ENCODE assay signal across 8 mouse cellular contexts in genomic region chr16:45742615-45743476, GRCm38 (mm10). TPM values are rescaled to one million over a fixed set of nuclear protein-coding genes. Genes with fewer than 3 reads are reported as not detected.
DNase-seq lines count a peak whose midpoint lies in the region; ATAC-seq lines count a peak whose summit lies in the region.

TSS of gene Abhd10 (minus strand) at chr16:45742955.

- H3K9me3 ChIP-seq in forebrain, embryonic 10.5 days = no peaks in the 10 kb centered on the region
- no peaks in the 10 kb centered on the region for H3K9me3 ChIP-seq in heart, embryonic 15.5 days (replicated peaks)
- no peaks in the 10 kb centered on the region for H3K9me3 ChIP-seq in liver, embryonic 15.5 days (replicated peaks)
- H3K9me3 ChIP-seq in neural tube, embryonic 12.5 days = no peaks in the 10 kb centered on the region

- peak; percentile 92 to 96 for DNase-seq in CD8-positive naive resting alpha-beta T cell, adult 2 months (ENCODE audit: low read depth in 2 of 2, low spot score in 2 of 2)
- peak; percentile 73 for DNase-seq in c-Kit-positive CD71-negative TER-119-negative erythroid progenitor cells, embryonic 14.5 days (ENCODE audit: low read depth)
- DNase-seq in forebrain, embryonic 10.5 days (ENCODE audit: extremely low spot score, low spot score) = peak; percentile 96
- peak; percentile 96 to 99 for DNase-seq in kidney, postnatal 36 days
- DNase-seq in telencephalon, adult 2 months (ENCODE audit: low read depth, low spot score) = peak; percentile 84

- H3K36me3 ChIP-seq in forebrain, embryonic 10.5 days (replicated peaks) = peaks cover 21% of the 10 kb centered on the region
- H3K36me3 ChIP-seq in heart, embryonic 15.5 days = peaks cover 12% of the 10 kb centered on the region
- H3K36me3 ChIP-seq in liver, embryonic 15.5 days (replicated peaks) = peaks cover 3% of the 10 kb centered on the region; the same call in 1 of the 2 replicates
- H3K36me3 ChIP-seq in neural tube, embryonic 12.5 days = no peaks in the 10 kb centered on the region

- H3K27me3 ChIP-seq in forebrain, embryonic 10.5 days (ENCODE audit: poor library complexity, severe bottlenecking) = no peaks in the 10 kb centered on the region
- no peaks in the 10 kb centered on the region for H3K27me3 ChIP-seq in heart, embryonic 15.5 days
- no peaks in the 10 kb centered on the region for H3K27me3 ChIP-seq in liver, embryonic 15.5 days
- H3K27me3 ChIP-seq in neural tube, embryonic 12.5 days (replicated peaks) = no peaks in the 10 kb centered on the region

- H3K4me1 ChIP-seq in forebrain, embryonic 10.5 days = peaks cover 26% of the 10 kb centered on the region
- H3K4me1 ChIP-seq in heart, embryonic 15.5 days (replicated peaks) = peaks cover 6% of the 10 kb centered on the region
- H3K4me1 ChIP-seq in liver, embryonic 15.5 days (replicated peaks) = peaks cover 22% of the 10 kb centered on the region
- H3K4me1 ChIP-seq in neural tube, embryonic 12.5 days = peaks cover 8% of the 10 kb centered on the region

- H3K4me2 ChIP-seq in heart, embryonic 15.5 days = peak within 1 kb of the TSS; percentile 70
- peak within 1 kb of the TSS; percentile 77 for H3K4me2 ChIP-seq in liver, embryonic 15.5 days
- H3K4me2 ChIP-seq in neural tube, embryonic 12.5 days (replicated peaks) = peak within 1 kb of the TSS; percentile 62

- H3K4me3 ChIP-seq in forebrain, embryonic 10.5 days = peak within 1 kb of the TSS; percentile 60
- H3K4me3 ChIP-seq in heart, embryonic 15.5 days = peak within 1 kb of the TSS; percentile 95
- peak within 1 kb of the TSS; percentile 91 for H3K4me3 ChIP-seq in liver, embryonic 15.5 days (replicated peaks)
- H3K4me3 ChIP-seq in neural tube, embryonic 12.5 days = peak within 1 kb of the TSS; percentile 77

- peak within 1 kb of the TSS; percentile 92 for H3K27ac ChIP-seq in forebrain, embryonic 10.5 days
- H3K27ac ChIP-seq in heart, embryonic 15.5 days = peak within 1 kb of the TSS; percentile 97
- H3K27ac ChIP-seq in liver, embryonic 15.5 days (replicated peaks) = peak within 1 kb of the TSS; percentile 83
- peak within 1 kb of the TSS; percentile 85 for H3K27ac ChIP-seq in neural tube, embryonic 12.5 days

- ATAC-seq in heart, embryonic 15.5 days (replicated peaks; ENCODE audit: insufficient number of reproducible peaks, insufficient read depth, low FRiP score, low read depth) = peak; percentile 99
- ATAC-seq in liver, embryonic 15.5 days (ENCODE audit: insufficient read depth) = peak; percentile 100
- ATAC-seq in neural tube, embryonic 12.5 days (ENCODE audit: low FRiP score, low read depth) = peak; percentile 97

- peak within 1 kb of the TSS; percentile 97 for H3K9ac ChIP-seq in heart, embryonic 15.5 days
- peak within 1 kb of the TSS; percentile 90 for H3K9ac ChIP-seq in liver, embryonic 15.5 days
- H3K9ac ChIP-seq in neural tube, embryonic 12.5 days = peak within 1 kb of the TSS; percentile 84

- WGBS in forebrain, embryonic 10.5 days = 1% methylated on average over 51 of the region's 51 CpGs
- WGBS in heart, embryonic 15.5 days = under 1% methylated on average over 51 of the region's 51 CpGs
- under 1% methylated on average over 51 of the region's 51 CpGs for WGBS in liver, embryonic 15.5 days (ENCODE audit: insufficient replicate concordance)
- 2% methylated on average over 51 of the region's 51 CpGs for WGBS in neural tube, embryonic 12.5 days

RNA-seq across cellular contexts. Expression of gene Abhd10, which starts in this region (rescaled TPM):
- 41.2 and 41.4 TPM in 2 replicates for polyA plus RNA-seq in forebrain, embryonic 10.5 days (2016; fragmentation: Nextera tagmentation; extraction: Ambion mirVana)
- 24.9 and 29.3 TPM in 2 replicates for polyA plus RNA-seq in heart, embryonic 15.5 days (2015; fragmentation: Nextera tagmentation; extraction: Ambion mirVana)
- 15.5 and 15.9 TPM in 2 replicates for polyA plus RNA-seq in liver, embryonic 15.5 days (2015; fragmentation: Nextera tagmentation; extraction: Ambion mirVana)
- 47.0 and 47.4 TPM in 2 replicates for polyA plus RNA-seq in neural tube, embryonic 12.5 days (2016; fragmentation: Nextera tagmentation; extraction: Ambion mirVana)

Comparison
In these comparisons a context has a peak if more than half of its experiments do, and no peak if none do; other contexts are left out.
1. Peak in every context shown above with its lines: DNase-seq, ATAC-seq, H3K4me3 ChIP-seq and H3K27ac ChIP-seq.